Mouse (Mus musculus) C3H10T1/2 (cell line): Measurements from ENCODE around the gene Ccnd3. TPM values are rescaled to one million over a fixed set of nuclear protein-coding genes. Genes with fewer than 3 reads are reported as not detected.

Experiments
- polyA plus RNA-seq, 2 experiments: library from polyadenylated mRNA; unstranded; fragments of >200 nt; fragmentation: generic; extraction: Trizol; gene quantifications; one replicate each; pipeline ENCODE4 v1.2.1; 2012; ENCODE audit warnings: missing spikeins in 2 of 2

Ccnd3 gene
- 100 to 1,000 TPM; 135 to 156 TPM for polyA plus RNA-seq

DNA sequence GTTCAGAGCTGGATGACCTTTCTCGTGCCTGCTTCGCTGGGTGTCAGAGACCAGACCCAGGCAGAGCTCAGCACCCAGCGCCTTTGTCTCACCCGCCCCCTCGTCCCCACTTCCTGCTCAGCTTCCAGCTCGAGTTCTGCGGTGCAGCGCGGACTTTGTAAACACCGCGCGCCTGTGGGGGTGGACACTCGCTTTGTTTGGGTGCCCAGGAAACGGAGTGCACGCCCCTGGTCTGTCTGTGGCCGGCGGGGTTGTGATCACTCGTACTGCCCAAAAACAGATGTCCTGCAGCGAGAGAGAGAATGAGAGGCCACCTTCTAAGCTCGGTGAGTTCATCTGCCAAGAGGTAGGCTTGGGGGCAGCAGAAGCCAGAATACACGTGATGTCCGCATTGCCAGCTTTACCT, at the start of gene Ccnd3:
Ccnd3 (plus strand) TSS at position 111 of the 406 bp plus-strand sequence.

DNA sequence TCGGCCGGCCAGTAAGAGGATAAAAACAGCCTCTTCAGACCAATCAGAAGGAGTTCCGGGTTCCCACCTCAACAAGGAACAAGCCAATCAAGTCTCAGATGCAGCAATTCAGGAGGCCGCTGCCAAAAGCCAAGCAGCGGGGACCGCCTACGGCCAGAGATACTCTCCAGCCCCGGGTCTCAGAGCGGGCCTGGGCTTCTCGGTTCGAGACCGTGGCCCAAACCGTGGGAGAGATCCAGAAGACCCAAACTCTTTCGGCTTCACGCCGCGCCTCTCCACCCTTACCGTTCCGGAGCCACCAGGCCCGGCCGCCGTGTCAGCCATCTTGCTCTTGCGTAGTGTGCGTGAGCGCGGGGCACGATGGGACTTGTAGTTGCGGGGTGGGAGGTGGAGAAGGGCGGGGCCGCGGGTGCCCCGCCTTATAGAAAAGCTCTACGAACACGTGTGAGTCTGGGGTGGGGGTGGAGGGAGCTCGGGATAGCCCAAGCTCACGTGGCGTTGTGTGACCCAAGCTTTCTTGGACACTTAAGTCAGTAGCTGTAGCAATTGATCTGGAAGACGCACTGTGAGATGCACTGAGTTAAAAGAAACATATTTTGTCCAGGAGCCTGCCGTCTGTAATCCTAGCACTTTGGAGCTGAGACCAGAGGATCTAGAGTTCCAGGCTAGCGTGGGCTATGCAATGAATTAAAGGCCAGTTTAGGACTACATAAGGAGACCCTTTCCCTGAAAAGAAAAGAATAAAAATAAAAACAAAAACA, 2.7 kb upstream of the Ccnd3 start, which contains the start of gene Taf8:
Taf8 (minus strand) TSS at position 347 of the 761 bp plus-strand sequence.

DNA sequence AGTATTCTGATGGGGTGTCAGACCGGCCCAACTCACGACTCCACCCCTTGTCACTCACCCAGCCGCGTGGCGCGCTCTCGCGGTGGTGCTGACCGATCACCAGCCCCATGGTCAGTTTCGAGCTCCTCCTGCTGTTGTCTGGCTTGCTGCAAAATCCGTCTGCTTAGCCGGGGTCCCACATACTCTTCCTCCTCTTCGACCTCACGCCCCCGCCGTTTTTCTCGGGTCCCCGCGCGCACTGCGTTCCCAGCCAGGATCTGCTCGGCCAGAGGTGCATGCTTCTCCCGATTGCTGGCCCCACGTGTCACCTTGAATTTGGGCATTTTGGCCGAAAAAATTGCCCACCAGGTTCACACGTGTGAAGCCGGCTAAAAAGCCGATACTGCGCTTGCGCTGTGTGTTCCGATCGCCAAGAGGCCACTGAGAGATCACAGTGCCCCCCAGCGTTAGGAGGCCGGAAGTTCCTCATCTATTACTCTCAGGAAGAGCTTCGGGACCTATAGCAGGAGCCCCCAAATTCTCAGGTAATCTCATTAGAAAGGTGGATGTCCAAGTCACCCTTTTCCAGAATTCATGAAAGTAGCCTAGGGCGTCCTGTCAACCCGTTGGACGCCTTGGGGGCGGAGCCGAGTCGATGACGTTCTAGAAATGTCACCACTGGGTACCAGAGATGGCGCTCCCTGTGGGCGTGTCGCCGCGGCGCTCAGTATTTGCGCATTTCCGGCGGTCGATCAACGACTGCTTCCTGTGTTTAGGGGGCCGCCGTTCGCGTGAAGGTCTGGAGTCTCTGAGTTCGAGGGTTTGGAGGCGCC, 106.2 kb downstream of the Ccnd3 start, which contains the start of the genes Bysl, Med20 and Gm20517:
Bysl (minus strand) TSS at position 644 of the 812 bp plus-strand sequence.
Med20 (plus strand) TSS at position 734 of the 812 bp plus-strand sequence.
Gm20517 (plus strand) TSS at position 741 of the 812 bp plus-strand sequence.

DNA sequence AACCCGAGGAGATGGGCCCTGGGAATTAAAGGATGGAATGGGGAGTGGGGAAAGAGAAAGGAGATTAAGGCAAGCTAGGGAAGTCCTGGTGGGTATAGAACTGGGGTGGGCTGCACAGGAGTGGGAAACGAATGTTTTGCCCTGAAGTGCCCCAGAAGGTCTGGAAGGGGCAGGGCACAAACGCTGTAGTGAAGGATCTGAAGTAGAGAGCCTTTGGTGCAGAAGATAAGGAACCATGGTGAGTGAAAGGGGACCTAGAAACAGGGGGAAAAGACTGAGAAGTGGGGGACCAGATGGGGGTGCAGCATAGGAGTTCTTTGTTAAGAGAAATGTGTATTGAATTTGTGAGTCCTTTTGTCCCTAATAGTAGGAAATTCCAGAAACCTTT, 125.8 kb downstream of the Ccnd3 start, which contains the start of gene Usp49:
Usp49 (plus strand) TSS at position 13 of the 388 bp plus-strand sequence.

Other genes with a start within 250 kb of the Ccnd3 start
- 10 to 100 TPM; 61.1 to 83.7 TPM for gene Mrps10, start 136.2 kb upstream of the Ccnd3 start, polyA plus RNA-seq
- 1 to 10 TPM in 1 of 2 experiments, under 1 TPM in 1; 0.07 to 1.3 TPM for gene Guca1b, start 119.7 kb upstream of the Ccnd3 start, polyA plus RNA-seq
- not detected for gene Guca1a, start 104.5 kb upstream of the Ccnd3 start, polyA plus RNA-seq
- gene AI661453, start 68.4 kb upstream of the Ccnd3 start, polyA plus RNA-seq, result under 1 TPM in 1 of 2 experiments, not detected in 1; 0.01 TPM
- gene 1700001C19Rik, start 67.7 kb upstream of the Ccnd3 start, polyA plus RNA-seq, result not detected
- 10 to 100 TPM in 1 of 2 experiments, 1 to 10 TPM in 1; 6.7 to 23.2 TPM for gene Taf8, start 2.8 kb upstream of the Ccnd3 start, polyA plus RNA-seq
- 10 to 100 TPM; 11.7 to 39.0 TPM for gene Bysl, start 106.4 kb downstream of the Ccnd3 start, polyA plus RNA-seq
- 10 to 100 TPM in 1 of 2 experiments, 1 to 10 TPM in 1; 9.5 to 35.1 TPM for gene Med20, start 106.5 kb downstream of the Ccnd3 start, polyA plus RNA-seq
- 1 to 10 TPM in 1 of 2 experiments, under 1 TPM in 1; 0.55 to 1.3 TPM for gene Gm20517, start 106.5 kb downstream of the Ccnd3 start, polyA plus RNA-seq
- 1 to 10 TPM in 1 of 2 experiments, under 1 TPM in 1; 0.74 to 3.4 TPM for gene Usp49, start 125.6 kb downstream of the Ccnd3 start, polyA plus RNA-seq
- 100 to 1,000 TPM; 293 to 619 TPM for gene Tomm6, start 183.3 kb downstream of the Ccnd3 start, polyA plus RNA-seq
- gene Frs3, start 184.0 kb downstream of the Ccnd3 start, polyA plus RNA-seq, result 1 to 10 TPM in 1 of 2 experiments, under 1 TPM in 1; 0.63 to 6.1 TPM
- gene Gm21981, start 189.4 kb downstream of the Ccnd3 start, polyA plus RNA-seq, result 1 to 10 TPM; 1.9 to 3.8 TPM
- gene Prickle4, start 189.7 kb downstream of the Ccnd3 start, polyA plus RNA-seq, result under 1 TPM; 0.11 to 0.40 TPM
- gene Pgc, start 221.8 kb downstream of the Ccnd3 start, polyA plus RNA-seq, result not detected
- gene Tfeb, start 232.0 kb downstream of the Ccnd3 start, polyA plus RNA-seq, result 10 to 100 TPM; 17.5 to 28.3 TPM